Mouse (Mus musculus): ENCODE results near the gene Trp53tg5. TPM values are rescaled to one million over a fixed set of nuclear protein-coding genes. Genes with fewer than 3 reads are reported as not detected.

Gene Trp53tg5
- polyA plus RNA-seq, 1 experiment from 2014 or later: not detected

GRCm38 (mm10) chr2:164431676-164432465, 41.7 kb downstream of the Trp53tg5 start:
- peak; percentile 33; the same call in 1 of the 2 replicates for ATAC-seq (ENCODE audit: insufficient read depth)
- peaks cover 42% of the 10 kb centered on the region for H3K4me1 ChIP-seq (ENCODE audit: insufficient read depth)
- 37% methylated on average over 9 of the region's 9 CpGs for WGBS
- peaks cover 23% of the 10 kb centered on the region for H3K36me3 ChIP-seq (ENCODE audit: insufficient read depth)
- H3K4me2 ChIP-seq: no peak overlapping the region; the same call in 1 of the 2 replicates
- H3K9me3 ChIP-seq (ENCODE audit: low read depth, low read length): no peaks in the 10 kb centered on the region
- TF ChIP-seq CTCF (IDR thresholded peaks at IDR 0.05; ENCODE audit: low read depth): no peak
- peak overlapping the region; percentile 51 for H3K27ac ChIP-seq (ENCODE audit: low read depth)
- no peak overlapping the region for H3K9ac ChIP-seq
- H3K4me3 ChIP-seq (ENCODE audit: low read depth, low read length): no peak overlapping the region
- H3K27me3 ChIP-seq (ENCODE audit: insufficient read depth, low read length): no peaks in the 10 kb centered on the region
- DNase-seq: peak; percentile 58

GRCm38 (mm10) chr2:164430697-164431096, 42.8 kb downstream of the Trp53tg5 start:
- no peak overlapping the region for H3K4me3 ChIP-seq (ENCODE audit: low read depth, low read length)
- H3K4me1 ChIP-seq (ENCODE audit: insufficient read depth): peaks cover 34% of the 10 kb centered on the region
- no peaks in the 10 kb centered on the region for H3K9me3 ChIP-seq (ENCODE audit: low read depth, low read length)
- 6% methylated on average over 7 of the region's 7 CpGs for WGBS
- H3K27me3 ChIP-seq (ENCODE audit: insufficient read depth, low read length): no peaks in the 10 kb centered on the region
- ATAC-seq (ENCODE audit: insufficient read depth) (peak; percentile 55), DNase-seq (peak; percentile 60)
- peak overlapping the region; percentile 13; the same call in 1 of the 2 replicates for H3K27ac ChIP-seq (ENCODE audit: low read depth)
- no peak overlapping the region for H3K9ac ChIP-seq
- TF ChIP-seq CTCF (IDR thresholded peaks at IDR 0.05; ENCODE audit: low read depth): peak; percentile 47
- H3K4me2 ChIP-seq: peak overlapping the region; percentile 23; the same call in 1 of the 2 replicates
- H3K36me3 ChIP-seq (ENCODE audit: insufficient read depth): peaks cover 31% of the 10 kb centered on the region

GRCm38 (mm10) chr2:164429881-164430615, 43.5 kb downstream of the Trp53tg5 start:
- ATAC-seq (ENCODE audit: insufficient read depth): no peak

GRCm38 (mm10) chr2:164428451-164428850, 45.1 kb downstream of the Trp53tg5 start:
- no peak overlapping the region for H3K9ac ChIP-seq
- no peak overlapping the region for H3K4me3 ChIP-seq (ENCODE audit: low read depth, low read length)
- peaks cover 48% of the 10 kb centered on the region for H3K36me3 ChIP-seq (ENCODE audit: insufficient read depth)
- peaks cover 28% of the 10 kb centered on the region for H3K4me1 ChIP-seq (ENCODE audit: insufficient read depth)
- no peaks in the 10 kb centered on the region for H3K27me3 ChIP-seq (ENCODE audit: insufficient read depth, low read length)
- no peak for DNase-seq
- no peaks in the 10 kb centered on the region for H3K9me3 ChIP-seq (ENCODE audit: low read depth, low read length)
- TF ChIP-seq CTCF (IDR thresholded peaks at IDR 0.05; ENCODE audit: low read depth): no peak
- no peak overlapping the region for H3K4me2 ChIP-seq
- ATAC-seq (ENCODE audit: insufficient read depth): no peak
- H3K27ac ChIP-seq (ENCODE audit: low read depth): no peak overlapping the region
- 36% methylated on average over 5 of the region's 5 CpGs for WGBS

More at GRCm38 (mm10) chr2:164429881-164430615, 43.5 kb downstream of the Trp53tg5 start:
- no peaks in the 10 kb centered on the region for H3K27me3 ChIP-seq (ENCODE audit: insufficient read depth, low read length)
- no peaks in the 10 kb centered on the region for H3K9me3 ChIP-seq (ENCODE audit: low read depth, low read length)
- TF ChIP-seq CTCF (IDR thresholded peaks at IDR 0.05; ENCODE audit: low read depth): no peak
- peaks cover 37% of the 10 kb centered on the region for H3K36me3 ChIP-seq (ENCODE audit: insufficient read depth)
- H3K4me1 ChIP-seq (ENCODE audit: insufficient read depth): peaks cover 33% of the 10 kb centered on the region
- H3K9ac ChIP-seq: no peak overlapping the region
- no peak overlapping the region for H3K4me3 ChIP-seq (ENCODE audit: low read depth, low read length)
- H3K4me2 ChIP-seq: peak overlapping the region; percentile 23; the same call in 1 of the 2 replicates
- DNase-seq: no peak
- WGBS: 54% methylated on average over 15 of the region's 15 CpGs
- H3K27ac ChIP-seq (ENCODE audit: low read depth): peak overlapping the region; percentile 13; the same call in 1 of the 2 replicates

- Histone ChIP-seq H3K36me3 (ENCODE audit: insufficient read depth) (peaks cover 51% of the 10 kb centered on the region), H3K27me3 (ENCODE audit: insufficient read depth, low read length) (no peaks in the 10 kb centered on the region), H3K4me1 (ENCODE audit: insufficient read depth) (peaks cover 13% of the 10 kb centered on the region), H3K9ac (no peak overlapping the region), H3K9me3 (ENCODE audit: low read depth, low read length) (no peaks in the 10 kb centered on the region), H3K4me3 (ENCODE audit: low read depth, low read length) (no peak overlapping the region), H3K27ac (ENCODE audit: low read depth) (no peak overlapping the region), H3K4me2 (no peak overlapping the region)
- no peak for DNase-seq
- no peak for TF ChIP-seq CTCF (IDR thresholded peaks at IDR 0.05; ENCODE audit: low read depth)
- no peak for ATAC-seq (ENCODE audit: insufficient read depth)
- 79% methylated on average over 5 of the region's 5 CpGs for WGBS
These were observed 46.6 kb downstream of the Trp53tg5 start for GRCm38 (mm10) chr2:164426952-164427351.

- Histone ChIP-seq H3K36me3 (ENCODE audit: insufficient read depth) (peaks cover 51% of the 10 kb centered on the region), H3K4me2 (no peak overlapping the region), H3K9me3 (ENCODE audit: low read depth, low read length) (no peaks in the 10 kb centered on the region), H3K27me3 (ENCODE audit: insufficient read depth, low read length) (no peaks in the 10 kb centered on the region), H3K9ac (no peak overlapping the region), H3K4me1 (ENCODE audit: insufficient read depth) (peaks cover 8% of the 10 kb centered on the region; the same call in 1 of the 2 replicates), H3K27ac (ENCODE audit: low read depth) (no peak overlapping the region), H3K4me3 (ENCODE audit: low read depth, low read length) (no peak overlapping the region)
- WGBS: 20% methylated on average over 12 of the region's 12 CpGs
- DNase-seq: no peak
- peak; percentile 53; the same call in 1 of the 2 replicates for ATAC-seq (ENCODE audit: insufficient read depth)
- TF ChIP-seq CTCF (IDR thresholded peaks at IDR 0.05; ENCODE audit: low read depth): no peak
These were observed 47.4 kb downstream of the Trp53tg5 start for GRCm38 (mm10) chr2:164426121-164426520.

- 70% methylated on average over 5 of the region's 5 CpGs for WGBS
These were observed 48.1 kb downstream of the Trp53tg5 start for GRCm38 (mm10) chr2:164425401-164425800.

More at GRCm38 (mm10) chr2:164425401-164425800, 48.1 kb downstream of the Trp53tg5 start:
- ATAC-seq (ENCODE audit: insufficient read depth) (no peak), DNase-seq (no peak)
- Histone ChIP-seq H3K4me3 (ENCODE audit: low read depth, low read length) (no peak overlapping the region), H3K27me3 (ENCODE audit: insufficient read depth, low read length) (no peaks in the 10 kb centered on the region), H3K4me2 (no peak overlapping the region), H3K9ac (no peak overlapping the region), H3K9me3 (ENCODE audit: low read depth, low read length) (no peaks in the 10 kb centered on the region), H3K27ac (ENCODE audit: low read depth) (no peak overlapping the region), H3K36me3 (ENCODE audit: insufficient read depth) (peaks cover 51% of the 10 kb centered on the region), H3K4me1 (ENCODE audit: insufficient read depth) (peaks cover 2% of the 10 kb centered on the region; the same call in 1 of the 2 replicates)
- no peak for TF ChIP-seq CTCF (IDR thresholded peaks at IDR 0.05; ENCODE audit: low read depth)
